Mouse (Mus musculus) limb, embryonic 12.5 days (tissue): ENCODE data around the gene Pmel. TPM values are rescaled to one million over a fixed set of nuclear protein-coding genes. Genes with fewer than 3 reads are reported as not detected.
"Not testable (repeated sequence)": the region's sequence is repeated elsewhere in the genome, so short reads cannot be mapped to it uniquely, and the experiment has no call there.

Experiments
- ATAC-seq: fragments of 200-750 bp; cut with Nextera tagmentation; 2 replicates; pipeline ENCODE4 v1.8.0; 2017; ENCODE audit warnings: low read depth, moderate TSS enrichment; ENCODE audit not compliant: insufficient number of reproducible peaks, insufficient read depth, low FRiP score, low TSS enrichment
- H3K27ac ChIP-seq: fragments of 300-500 bp; sonication (generic); 2 replicates; pipeline ENCODE4 v1.5.1; 2016; ENCODE audit warnings: mild to moderate bottlenecking, moderate library complexity
- H3K27me3 ChIP-seq: fragments of 300-500 bp; sonication (generic); 2 replicates; pipeline ENCODE4 v1.6.1; 2016; ENCODE audit warnings: mild to moderate bottlenecking, moderate library complexity
- H3K36me3 ChIP-seq: fragments of 300-500 bp; sonication (generic); 2 replicates; pipeline ENCODE4 v1.6.1; 2016; ENCODE audit warnings: mild to moderate bottlenecking, moderate library complexity
- H3K4me1 ChIP-seq: fragments of 300-500 bp; sonication (generic); replicated peaks from 2 replicates; pipeline ENCODE4 v1.6.1; 2016
- H3K4me2 ChIP-seq: fragments of 300-500 bp; sonication (generic); 2 replicates; pipeline ENCODE4 v1.6.1; 2016; ENCODE audit warnings: mild to moderate bottlenecking, moderate library complexity
- H3K4me3 ChIP-seq: fragments of 300-500 bp; sonication (generic); replicated peaks from 2 replicates; pipeline ENCODE4 v1.5.1; 2016; ENCODE audit warnings: mild to moderate bottlenecking
- H3K9ac ChIP-seq: fragments of 300-500 bp; sonication (generic); replicated peaks from 2 replicates; pipeline ENCODE4 v1.6.1; 2016; ENCODE audit warnings: mild to moderate bottlenecking, moderate library complexity
- H3K9me3 ChIP-seq: fragments of 300-500 bp; sonication (generic); 2 replicates; pipeline ENCODE4 v1.6.1; 2016; ENCODE audit warnings: mild to moderate bottlenecking, moderate library complexity
- WGBS: fragments of 180-500 bp; shearing (Covaris S2); methylation state at CpG from one replicate; pipeline ENCODE4 v1.1.7; 2016; 5-methylcytosine and 5-hydroxymethylcytosine counted together
- polyA plus RNA-seq: library from polyadenylated mRNA; unstranded; fragments of >200 nt; fragmentation: Nextera tagmentation; extraction: Ambion mirVana; gene quantifications from 2 replicates; pipeline ENCODE4 v1.2.1, GENCODE M21; 2016

The Pmel gene
- polyA plus RNA-seq, 1 experiment from 2014 or later = 0.71 TPM

DNA sequence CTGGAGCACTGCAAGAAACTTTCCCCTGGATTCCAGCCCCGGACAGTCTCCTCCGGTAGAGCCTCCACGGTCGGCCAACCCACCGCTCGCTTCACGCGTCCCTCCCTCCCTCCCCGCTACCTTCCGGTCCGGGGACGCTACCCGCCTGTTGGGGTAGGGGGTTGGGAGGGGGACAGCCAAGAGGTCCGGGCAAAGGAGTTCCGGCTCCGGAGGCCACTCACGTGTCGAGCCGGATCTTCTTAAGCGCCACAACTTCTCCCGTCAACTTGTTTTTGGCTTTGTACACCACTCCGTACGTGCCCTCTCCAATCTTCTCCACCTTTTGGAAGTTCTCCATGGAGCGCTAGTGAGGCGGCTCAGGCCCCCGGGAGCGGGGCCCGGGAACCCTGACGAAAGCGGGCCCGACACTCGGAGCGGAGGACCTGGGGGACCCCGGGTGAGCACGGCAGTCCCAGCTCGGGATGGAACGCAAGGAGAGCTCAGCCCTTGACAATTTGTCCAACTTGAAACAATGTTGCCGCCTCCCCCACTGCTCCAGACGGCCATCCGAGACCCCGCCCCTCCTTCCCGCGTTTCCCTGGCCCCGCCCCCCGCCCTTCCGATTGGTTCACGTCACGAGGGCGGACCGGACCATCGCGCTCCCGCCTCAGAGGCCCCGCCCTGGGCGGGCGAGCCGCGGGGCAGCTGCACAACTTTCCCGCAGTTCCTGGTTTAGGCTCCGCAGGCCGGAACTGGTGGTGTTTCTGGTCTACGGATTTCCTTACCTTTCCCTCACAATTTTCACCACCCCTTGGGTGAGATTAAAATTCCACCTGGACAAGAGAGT is 709 bp downstream of the Pmel start, which contains the start of gene Cdk2:
TSS of gene Cdk2 (minus strand) at position 541 of the 826 bp plus-strand sequence.
- ATAC-seq = peak; percentile 84
- under 1% methylated on average over 59 of the region's 62 CpGs for WGBS
- Histone ChIP-seq H3K27me3 (no peaks in the 10 kb centered on the region), H3K4me3 (peak within 1 kb of the TSS; percentile 77), H3K4me1 (peaks cover 22% of the 10 kb centered on the region), H3K27ac (peak within 1 kb of the TSS; percentile 97), H3K36me3 (peaks cover 39% of the 10 kb centered on the region), H3K9ac (peak within 1 kb of the TSS; percentile 79), H3K4me2 (peak within 1 kb of the TSS; percentile 87), H3K9me3 (no peaks in the 10 kb centered on the region)

- H3K27me3 ChIP-seq = no peaks in the 10 kb centered on the region
- peak overlapping the region; percentile 79 for H3K9ac ChIP-seq
- 11% methylated on average over 11 of the region's 11 CpGs for WGBS
- H3K36me3 ChIP-seq = peaks cover 33% of the 10 kb centered on the region
- peak overlapping the region; percentile 87 for H3K4me2 ChIP-seq
- H3K4me3 ChIP-seq = peak overlapping the region; percentile 77
- ATAC-seq = 0 out of 2 replicates have a peak, but pooled peaks have one; percentile 26
- H3K9me3 ChIP-seq = no peaks in the 10 kb centered on the region
- peaks cover 22% of the 10 kb centered on the region for H3K4me1 ChIP-seq
- H3K27ac ChIP-seq = peak overlapping the region; percentile 97
Measured at GRCm38 (mm10) chr10:128705317-128705693, 1.3 kb downstream of the Pmel start.

DNA sequence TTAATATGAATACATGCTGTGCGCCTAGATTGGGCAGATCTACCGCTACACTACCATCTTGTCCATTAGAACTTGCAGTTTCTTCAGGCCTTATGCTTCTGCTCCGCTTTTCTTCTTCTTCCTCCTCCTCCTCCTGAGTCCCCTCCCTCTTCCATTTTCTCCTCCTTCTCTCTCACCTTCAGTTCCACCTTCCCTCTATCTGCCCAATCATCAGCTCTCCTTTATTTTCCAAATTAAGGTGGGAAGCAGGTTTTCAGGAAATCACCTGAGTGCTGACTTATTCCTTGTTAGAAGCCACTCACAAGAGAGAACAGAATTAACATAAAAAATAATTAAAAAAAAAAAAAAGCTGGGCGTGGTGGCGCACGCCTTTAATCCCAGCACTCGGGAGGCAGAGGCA is 7.3 kb downstream of the Pmel start:
- 89% methylated on average over 7 of the region's 7 CpGs for WGBS

GRCm38 (mm10) chr10:128715559-128716537 is 11.9 kb downstream of the Pmel start:
- Histone ChIP-seq H3K36me3 (no peaks in the 10 kb centered on the region), H3K4me2 (no peak overlapping the region), H3K27ac (no peak overlapping the region), H3K9ac (no peak overlapping the region), H3K4me1 (no peaks in the 10 kb centered on the region), H3K4me3 (no peak overlapping the region), H3K9me3 (no peaks in the 10 kb centered on the region), H3K27me3 (0 out of 2 replicates have a peak, but pooled peaks cover 3% of the 10 kb centered on the region)
- WGBS = 86% methylated on average over 19 of the region's 19 CpGs
- no peak for ATAC-seq

More for the DNA sequence above, 7.3 kb downstream of the Pmel start:
- ATAC-seq, H3K4me1 ChIP-seq, H3K9me3 ChIP-seq, H3K9ac ChIP-seq, H3K4me2 ChIP-seq, H3K36me3 ChIP-seq, H3K27me3 ChIP-seq, H3K4me3 ChIP-seq, H3K27ac ChIP-seq: not testable (repeated sequence)

DNA sequence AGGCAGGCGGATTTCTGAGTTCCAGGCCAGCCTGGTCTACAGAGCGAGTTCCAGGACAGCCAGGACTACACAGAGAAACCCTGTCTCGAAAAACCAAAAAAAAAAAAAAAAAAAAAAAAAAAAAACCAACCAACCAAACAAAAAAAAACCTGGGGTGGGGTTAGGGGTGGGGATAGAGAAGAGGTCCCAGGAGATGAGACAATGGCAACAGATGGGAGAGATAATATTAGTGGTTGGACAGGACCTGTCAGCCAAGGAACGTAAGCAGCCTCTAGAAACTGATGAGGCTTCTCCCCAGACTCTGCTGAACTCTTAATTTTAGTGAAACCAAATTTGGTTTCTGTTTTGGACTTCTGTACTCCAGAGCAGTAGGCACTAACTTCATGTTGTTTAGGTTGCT is 21.5 kb downstream of the Pmel start:
- not testable (repeated sequence) for H3K9ac ChIP-seq, H3K9me3 ChIP-seq, H3K36me3 ChIP-seq, H3K27me3 ChIP-seq, H3K4me3 ChIP-seq, H3K27ac ChIP-seq, H3K4me1 ChIP-seq, ATAC-seq, H3K4me2 ChIP-seq
- WGBS = 83% methylated on average over 4 of the region's 4 CpGs

DNA sequence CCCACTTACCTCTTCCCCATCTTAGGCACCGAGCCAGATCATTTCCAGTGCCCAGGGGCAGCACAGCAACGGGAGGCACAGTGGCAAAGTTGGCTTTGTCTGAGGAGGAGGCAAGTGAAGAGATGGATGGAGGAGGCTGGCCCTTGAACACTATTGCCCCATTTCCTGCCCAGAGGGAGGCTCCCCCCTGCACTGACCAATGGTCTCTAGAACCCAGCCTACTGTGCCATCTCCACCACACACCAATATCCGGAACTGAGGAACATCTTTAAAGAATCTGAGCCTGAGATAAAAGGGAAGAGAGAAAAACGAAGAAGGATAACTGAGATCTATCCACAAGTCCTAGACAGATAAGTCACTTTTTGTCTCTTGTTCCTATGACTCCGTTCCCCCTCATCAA is 24.1 kb downstream of the Pmel start:
- H3K4me3 ChIP-seq = no peak overlapping the region
- no peaks in the 10 kb centered on the region for H3K9me3 ChIP-seq
- H3K27ac ChIP-seq = no peak overlapping the region
- H3K4me2 ChIP-seq = no peak overlapping the region
- WGBS = 79% methylated on average over 5 of the region's 5 CpGs
- H3K9ac ChIP-seq = no peak overlapping the region
- ATAC-seq = no peak
- H3K4me1 ChIP-seq = no peaks in the 10 kb centered on the region
- H3K36me3 ChIP-seq = peaks cover 7% of the 10 kb centered on the region; the same call in 1 of the 2 replicates
- no peaks in the 10 kb centered on the region for H3K27me3 ChIP-seq

DNA sequence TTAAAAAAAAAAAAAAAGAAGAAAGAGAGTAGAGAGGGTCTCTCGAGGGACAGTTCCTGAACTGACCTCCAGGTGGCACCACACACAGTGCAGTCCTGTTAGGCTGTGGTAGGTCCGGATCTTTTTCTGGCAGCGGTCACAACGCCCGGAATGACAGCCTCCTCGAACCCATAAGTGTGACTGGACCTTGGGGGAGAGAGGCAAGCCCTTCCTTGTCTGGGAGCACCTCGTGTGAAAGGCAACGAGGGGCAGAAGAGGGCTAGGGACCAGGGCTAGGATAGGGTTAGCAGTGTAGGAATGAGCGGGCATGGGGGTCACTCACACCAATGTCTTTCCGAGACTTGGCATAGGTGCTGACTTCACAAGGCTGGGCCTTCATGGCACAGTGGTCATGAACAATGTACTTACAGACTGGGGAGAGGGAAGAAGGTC is 27.0 kb downstream of the Pmel start:
- WGBS = 23% methylated on average over 10 of the region's 10 CpGs

GRCm38 (mm10) chr10:128731992-128732391 is 28.0 kb downstream of the Pmel start:
- Histone ChIP-seq H3K4me2 (no peak overlapping the region), H3K9me3 (no peaks in the 10 kb centered on the region), H3K4me1 (no peaks in the 10 kb centered on the region), H3K9ac (no peak overlapping the region), H3K4me3 (no peak overlapping the region), H3K36me3 (peaks cover 9% of the 10 kb centered on the region; the same call in 1 of the 2 replicates), H3K27ac (no peak overlapping the region), H3K27me3 (no peaks in the 10 kb centered on the region)
- no peak for ATAC-seq

More for the DNA sequence above, 27.0 kb downstream of the Pmel start:
- H3K4me1 ChIP-seq = no peaks in the 10 kb centered on the region
- no peak overlapping the region for H3K27ac ChIP-seq
- H3K4me3 ChIP-seq = no peak overlapping the region
- H3K9me3 ChIP-seq = no peaks in the 10 kb centered on the region
- H3K27me3 ChIP-seq = no peaks in the 10 kb centered on the region
- no peak overlapping the region for H3K4me2 ChIP-seq
- ATAC-seq = peak; percentile 32; the same call in 1 of the 2 replicates
- no peak overlapping the region for H3K9ac ChIP-seq
- peaks cover 9% of the 10 kb centered on the region; the same call in 1 of the 2 replicates for H3K36me3 ChIP-seq

- Histone ChIP-seq H3K9ac (no peak overlapping the region), H3K9me3 (no peaks in the 10 kb centered on the region), H3K4me2 (peak overlapping the region; percentile 52), H3K4me3 (peak overlapping the region; percentile 20), H3K27me3 (peaks cover 6% of the 10 kb centered on the region), H3K36me3 (0 out of 2 replicates have a peak, but pooled peaks cover 6% of the 10 kb centered on the region), H3K27ac (no peak overlapping the region), H3K4me1 (peaks cover 6% of the 10 kb centered on the region; the same call in 1 of the 2 replicates)
- WGBS = 4% methylated on average over 15 of the region's 15 CpGs
- peak; percentile 63; the same call in 1 of the 2 replicates for ATAC-seq
Measured at GRCm38 (mm10) chr10:128737435-128737834, 33.4 kb downstream of the Pmel start.

GRCm38 (mm10) chr10:128740296-128740695 is 36.3 kb downstream of the Pmel start:
- H3K4me2 ChIP-seq = no peak overlapping the region
- 60% methylated on average over 2 of the region's 2 CpGs for WGBS
- no peaks in the 10 kb centered on the region for H3K36me3 ChIP-seq
- no peak overlapping the region for H3K4me3 ChIP-seq
- ATAC-seq = no peak
- no peak overlapping the region for H3K27ac ChIP-seq
- peaks cover 31% of the 10 kb centered on the region for H3K4me1 ChIP-seq
- no peak overlapping the region for H3K9ac ChIP-seq
- peaks cover 30% of the 10 kb centered on the region for H3K27me3 ChIP-seq
- H3K9me3 ChIP-seq = no peaks in the 10 kb centered on the region

- no peak overlapping the region for H3K27ac ChIP-seq
- WGBS = 28% methylated on average over 4 of the region's 4 CpGs
- peaks cover 29% of the 10 kb centered on the region for H3K4me1 ChIP-seq
- H3K4me3 ChIP-seq = peak overlapping the region; percentile 69
- ATAC-seq = no peak
- peak overlapping the region; percentile 94; the same call in 1 of the 2 replicates for H3K4me2 ChIP-seq
- H3K9me3 ChIP-seq = no peaks in the 10 kb centered on the region
- no peak overlapping the region for H3K9ac ChIP-seq
- H3K36me3 ChIP-seq = no peaks in the 10 kb centered on the region
- peaks cover 30% of the 10 kb centered on the region for H3K27me3 ChIP-seq
Measured at GRCm38 (mm10) chr10:128742616-128743015, 38.6 kb downstream of the Pmel start.
